Mouse (Mus musculus) heart, embryonic 14.5 days (tissue): ENCODE results near the gene 4921517D22Rik. TPM values are rescaled to one million over a fixed set of nuclear protein-coding genes. Genes with fewer than 3 reads are reported as not detected.
"Not testable (repeated sequence)": the region's sequence is repeated elsewhere in the genome, so short reads cannot be mapped to it uniquely, and the experiment has no call there.

Experiments
- ATAC-seq: fragments of 200-750 bp; cut with Nextera tagmentation; 2 replicates; pipeline ENCODE4 v1.8.0; 2017; ENCODE audit warnings: low read depth, moderate TSS enrichment; ENCODE audit not compliant: insufficient number of reproducible peaks, insufficient read depth, low FRiP score
- H3K27ac ChIP-seq, 2 experiments: fragments of 200-500 bp in 1 of 2; fragments of 300-500 bp in 1 of 2; sonication (generic) in 1 of 2; replicated peaks in 1 of 2; 2 replicates each; pipeline ENCODE4 v1.5.1; 2012 to 2014; ENCODE audit warnings: low read depth in 2 of 2, low read length in 2 of 2, control low read depth in 1 of 2, mild to moderate bottlenecking in 1 of 2, mixed read lengths in 1 of 2; ENCODE audit not compliant: control insufficient read depth in 1 of 2, insufficient read depth in 1 of 2
- H3K27me3 ChIP-seq: fragments of 300-500 bp; sonication (generic); 2 replicates; pipeline ENCODE4 v1.6.1; 2014; ENCODE audit warnings: mild to moderate bottlenecking, low read length, control low read depth; ENCODE audit not compliant: control insufficient read depth, insufficient read depth
- H3K36me3 ChIP-seq: fragments of 300-500 bp; sonication (generic); 2 replicates; pipeline ENCODE4 v1.6.1; 2014; ENCODE audit warnings: mild to moderate bottlenecking, control low read depth, low read length, mixed read lengths; ENCODE audit not compliant: control insufficient read depth, insufficient read depth
- H3K4me1 ChIP-seq, 2 experiments: fragments of 200-500 bp in 1 of 2; fragments of 300-500 bp in 1 of 2; sonication (generic) in 1 of 2; 2 replicates each; pipeline ENCODE4 v1.6.1; 2012 to 2014; ENCODE audit warnings: low read length in 2 of 2, control low read depth in 1 of 2, mixed read lengths in 1 of 2; ENCODE audit not compliant: control insufficient read depth in 2 of 2, insufficient read depth in 2 of 2
- H3K4me2 ChIP-seq: fragments of 300-500 bp; sonication (generic); 2 replicates; pipeline ENCODE4 v1.6.1; 2014; ENCODE audit warnings: mild to moderate bottlenecking, low read length
- H3K4me3 ChIP-seq, 2 experiments: fragments of 200-500 bp in 1 of 2; fragments of 300-500 bp in 1 of 2; sonication (generic) in 1 of 2; 2 replicates each; pipeline ENCODE4 v1.5.1; 2012 to 2014; ENCODE audit warnings: low read length in 2 of 2, mild to moderate bottlenecking in 2 of 2, control low read depth in 1 of 2, low read depth in 1 of 2, moderate library complexity in 1 of 2; ENCODE audit not compliant: control insufficient read depth in 1 of 2, insufficient read depth in 1 of 2
- H3K9ac ChIP-seq: fragments of 300-500 bp; sonication (generic); 2 replicates; pipeline ENCODE4 v1.6.1; 2014; ENCODE audit warnings: mild to moderate bottlenecking, low read length
- H3K9me3 ChIP-seq: fragments of 300-500 bp; sonication (generic); 2 replicates; pipeline ENCODE4 v1.6.1; 2016; ENCODE audit warnings: low read length, control low read depth; ENCODE audit not compliant: control insufficient read depth
- WGBS: fragments of 180-500 bp; shearing (Covaris S2); extraction: QIAGEN DNeasy Blood & Tissue Kit; methylation state at CpG from one replicate; pipeline ENCODE4 v1.1.7; 2014; 5-methylcytosine and 5-hydroxymethylcytosine counted together
- polyA plus RNA-seq: library from polyadenylated mRNA; unstranded; fragments of >200 nt; fragmentation: Nextera tagmentation; extraction: Ambion mirVana; gene quantifications from 2 replicates; pipeline ENCODE4 v1.2.1, GENCODE M21; 2014

Gene 4921517D22Rik
- polyA plus RNA-seq, 1 experiment from 2014 or later: not detected

DNA sequence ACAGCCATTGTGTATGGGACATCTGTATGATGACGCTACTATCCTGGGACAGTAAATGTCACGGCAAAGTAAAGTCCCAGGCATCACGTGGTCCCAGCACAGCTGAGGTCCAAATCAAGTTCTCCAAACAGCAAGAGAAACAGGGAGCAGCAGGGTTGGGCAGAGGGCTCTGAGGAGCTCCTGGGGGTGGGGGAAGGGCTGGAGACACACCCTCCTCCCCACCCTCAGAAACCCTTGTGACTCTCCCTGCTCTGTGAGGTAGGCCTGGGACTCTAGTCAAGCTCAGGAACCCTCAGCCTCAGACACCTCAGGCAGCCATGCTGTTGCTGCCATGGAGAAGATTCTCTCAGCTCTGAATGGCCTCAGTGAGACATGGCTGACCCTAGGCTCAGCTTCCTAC lies 18.1 kb upstream of the 4921517D22Rik start, which contains the start of gene Spata31d1b:
TSS of gene Spata31d1b (plus strand) at position 301 of the 400 bp plus-strand sequence.
- H3K27ac ChIP-seq, H3K27me3 ChIP-seq, H3K36me3 ChIP-seq, ATAC-seq, H3K4me3 ChIP-seq, H3K9me3 ChIP-seq, H3K9ac ChIP-seq, H3K4me2 ChIP-seq, H3K4me1 ChIP-seq: not testable (repeated sequence)
- WGBS: 64% methylated on average over 3 of the region's 3 CpGs

GRCm38 (mm10) chr13:59710230-59710629 lies 16.3 kb upstream of the 4921517D22Rik start, which contains the start of gene Spata31d1a:
Gene Spata31d1a (minus strand): TSS chr13:59710330.
- ATAC-seq: no peak
- WGBS: 87% methylated on average over 15 of the region's 15 CpGs

GRCm38 (mm10) chr13:59704562-59704961 lies 10.7 kb upstream of the 4921517D22Rik start:
- 29% methylated on average over 12 of the region's 12 CpGs for WGBS
- ATAC-seq: no peak
- Histone ChIP-seq H3K27me3 (no peaks in the 10 kb centered on the region), H3K36me3 (no peaks in the 10 kb centered on the region), H3K9me3 (no peaks in the 10 kb centered on the region), H3K27ac (no peak overlapping the region), H3K9ac (no peak overlapping the region), H3K4me2 (no peak overlapping the region), H3K4me1 (peaks cover 9% of the 10 kb centered on the region in 2 experiments), H3K4me3 (no peak overlapping the region)

More at GRCm38 (mm10) chr13:59710230-59710629, 16.3 kb upstream of the 4921517D22Rik start, which contains the start of gene Spata31d1a:
- H3K4me3 ChIP-seq: no peak within 1 kb of the TSS
- H3K4me2 ChIP-seq: no peak within 1 kb of the TSS
- no peaks in the 10 kb centered on the region for H3K36me3 ChIP-seq
- no peak within 1 kb of the TSS for H3K27ac ChIP-seq
- no peaks in the 10 kb centered on the region for H3K9me3 ChIP-seq
- H3K9ac ChIP-seq: no peak within 1 kb of the TSS
- no peaks in the 10 kb centered on the region; a peak in 1 of 4 replicates for H3K4me1 ChIP-seq
- no peaks in the 10 kb centered on the region for H3K27me3 ChIP-seq

GRCm38 (mm10) chr13:59703514-59703913 lies 9.6 kb upstream of the 4921517D22Rik start:
- Histone ChIP-seq H3K4me1 (peaks cover 9% of the 10 kb centered on the region in 2 experiments), H3K27ac (no peak overlapping the region), H3K9me3 (no peaks in the 10 kb centered on the region), H3K4me2 (no peak overlapping the region), H3K27me3 (no peaks in the 10 kb centered on the region), H3K9ac (no peak overlapping the region), H3K4me3 (no peak overlapping the region), H3K36me3 (no peaks in the 10 kb centered on the region)
- WGBS: 77% methylated on average over 12 of the region's 12 CpGs
- no peak for ATAC-seq

DNA sequence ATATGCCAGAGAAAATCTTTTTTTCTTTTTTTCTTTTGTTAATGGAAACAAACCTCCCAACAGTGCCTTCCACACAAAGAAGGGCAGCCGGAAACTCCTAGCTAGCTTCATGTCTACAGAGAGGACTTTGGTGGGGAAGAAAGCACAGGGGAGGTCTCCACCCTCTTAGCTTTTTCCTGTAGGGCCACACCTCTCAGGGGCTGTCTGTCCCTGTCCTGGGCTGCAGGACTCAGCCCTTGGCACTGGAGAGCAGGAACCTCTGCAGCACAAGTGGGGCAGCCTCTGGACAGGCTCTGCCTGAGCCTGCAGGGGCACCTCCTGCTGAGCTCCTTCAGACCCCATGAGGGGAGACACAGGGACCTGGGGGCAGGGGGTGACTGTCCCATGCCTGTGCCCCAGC lies 6.2 kb upstream of the 4921517D22Rik start:
- not testable (repeated sequence) for H3K4me3 ChIP-seq, ATAC-seq
- 67% methylated on average over 1 of the region's 1 CpGs for WGBS

GRCm38 (mm10) chr13:59699131-59699530 lies 5.2 kb upstream of the 4921517D22Rik start:
- H3K36me3 ChIP-seq: no peaks in the 10 kb centered on the region
- ATAC-seq: no peak
- peaks cover 2% of the 10 kb centered on the region in 2 experiments; a peak in 2 of 4 replicates for H3K4me1 ChIP-seq
- H3K4me2 ChIP-seq: no peak overlapping the region
- H3K9ac ChIP-seq: no peak overlapping the region
- no peaks in the 10 kb centered on the region for H3K9me3 ChIP-seq
- WGBS: 90% methylated on average over 8 of the region's 8 CpGs
- H3K27me3 ChIP-seq: no peaks in the 10 kb centered on the region
- no peak overlapping the region for H3K4me3 ChIP-seq
- H3K27ac ChIP-seq: no peak overlapping the region

More for the DNA sequence above, 6.2 kb upstream of the 4921517D22Rik start:
- H3K4me1 ChIP-seq, H3K4me2 ChIP-seq, H3K36me3 ChIP-seq, H3K27me3 ChIP-seq, H3K9ac ChIP-seq, H3K9me3 ChIP-seq, H3K27ac ChIP-seq: not testable (repeated sequence)

DNA sequence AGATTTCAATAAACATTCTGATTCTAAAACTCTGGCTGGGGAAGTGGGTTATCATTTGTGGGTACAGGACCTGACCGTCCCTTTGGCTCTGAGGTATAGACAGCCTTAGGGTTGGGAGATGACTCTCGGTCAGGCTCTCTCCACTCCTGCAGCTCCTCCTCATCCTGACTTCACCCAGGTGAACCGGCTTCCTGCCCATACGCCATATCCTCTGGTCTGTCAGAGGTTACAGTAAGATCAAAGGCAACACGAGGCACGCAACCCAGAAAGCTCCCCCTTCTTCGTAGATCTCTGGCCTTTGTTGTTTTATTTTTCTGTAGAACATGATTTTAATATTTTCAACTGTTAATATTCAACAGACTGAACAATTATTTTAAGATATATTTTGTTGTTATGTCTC lies 1.9 kb upstream of the 4921517D22Rik start:
- no peaks in the 10 kb centered on the region for H3K9me3 ChIP-seq
- no peak for ATAC-seq
- no peaks in the 10 kb centered on the region for H3K36me3 ChIP-seq
- H3K4me3 ChIP-seq: no peak overlapping the region
- no peaks in the 10 kb centered on the region for H3K27me3 ChIP-seq
- no peaks in the 10 kb centered on the region for H3K4me1 ChIP-seq
- no peak overlapping the region for H3K4me2 ChIP-seq
- H3K27ac ChIP-seq: no peak overlapping the region
- no peak overlapping the region for H3K9ac ChIP-seq
- WGBS: 85% methylated on average over 7 of the region's 7 CpGs

GRCm38 (mm10) chr13:59691478-59691877 lies 2.4 kb downstream of the 4921517D22Rik start:
- WGBS: 86% methylated on average over 10 of the region's 10 CpGs
- H3K9me3 ChIP-seq: no peaks in the 10 kb centered on the region
- H3K27me3 ChIP-seq: no peaks in the 10 kb centered on the region
- no peak overlapping the region for H3K27ac ChIP-seq
- H3K9ac ChIP-seq: no peak overlapping the region
- peaks cover 2 to 15% of the 10 kb centered on the region in 2 experiments; a peak in 3 of 4 replicates for H3K4me1 ChIP-seq
- H3K4me2 ChIP-seq: no peak overlapping the region
- no peaks in the 10 kb centered on the region for H3K36me3 ChIP-seq
- ATAC-seq: no peak
- no peak overlapping the region for H3K4me3 ChIP-seq
